Mouse (Mus musculus) stomach, postnatal 0 days (tissue): Measurements from ENCODE around the gene Il16.

Experiments
- CTCF ChIP-seq: IDR thresholded peaks from 2 replicates; pipeline ENCODE4 v1.5.1; 2016; ENCODE audit warnings: antibody characterized with exemption, low read depth, mild to moderate bottlenecking, moderate library complexity
- EP300 ChIP-seq: optimal IDR thresholded peaks from 2 replicates; pipeline ENCODE3; 2016; ENCODE audit warnings: antibody characterized with exemption

- TF ChIP-seq EP300 (no peak), CTCF (no peak)
Observed at GRCm38 (mm10) chr7:83594056-83594455, 151.5 kb downstream of the Il16 start.
